Comparison of ENCODE assay signal across 8 mouse cellular contexts in the genomic region with DNA sequence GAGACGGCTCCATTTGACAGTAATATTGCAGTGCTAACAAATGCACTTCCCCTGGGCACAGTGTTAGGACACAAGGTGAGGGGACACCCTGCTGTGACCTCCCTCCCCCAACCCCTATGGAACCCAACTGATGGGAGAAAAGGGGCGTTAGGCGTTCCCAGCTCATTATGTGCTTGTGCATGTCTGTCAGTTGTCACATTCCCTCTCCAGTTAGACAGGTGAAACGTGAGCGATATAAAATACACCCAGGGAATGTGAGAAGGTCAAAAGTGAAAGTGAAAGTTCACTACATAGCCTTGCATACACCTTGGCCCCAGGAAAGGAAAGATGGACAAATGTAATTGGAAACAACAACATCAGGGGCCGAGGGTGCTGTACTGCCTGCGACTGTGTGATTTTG. TPM values are rescaled to one million over a fixed set of nuclear protein-coding genes. Genes with fewer than 3 reads are reported as not detected.
DNase-seq lines count a peak whose midpoint lies in the region; ATAC-seq and TF ChIP-seq lines count a peak whose summit lies in the region.

No protein-coding gene starts in this region.

- H3K27ac ChIP-seq in limb, embryonic 14.5 days (replicated peaks; ENCODE audit: low read depth, low read length), result no peak overlapping the region
- no peak overlapping the region for H3K27ac ChIP-seq in stomach, embryonic 15.5 days

- no peak overlapping the region for H3K4me3 ChIP-seq in limb, embryonic 14.5 days (replicated peaks; ENCODE audit: low read length)
- peak overlapping the region; percentile 85 for H3K4me3 ChIP-seq in stomach, embryonic 15.5 days (replicated peaks)

- ATAC-seq in cerebellum, adult (ENCODE audit: insufficient number of reproducible peaks, low FRiP score, low TSS enrichment), result no peak
- 0 out of 2 replicates have a peak, but pooled peaks have one; percentile 37 for ATAC-seq in erythroid progenitor cell, adult 5-6 weeks (replicated peaks; ENCODE audit: low FRiP score, poor library complexity, severe bottlenecking)
- no peak for ATAC-seq in limb, embryonic 14.5 days (ENCODE audit: low FRiP score, low read depth)
- no peak for ATAC-seq in stomach, embryonic 15.5 days (ENCODE audit: insufficient read depth, low FRiP score, low read depth)

- DNase-seq in cerebellum, adult 9-10 months, result peak; percentile 59
- peak; percentile 38 for DNase-seq in 416B (ENCODE audit: low read depth)
- DNase-seq in limb, embryonic 14.5 days (ENCODE audit: low spot score), result no peak
- DNase-seq in adrenal gland, postnatal 4 days (ENCODE audit: low spot score in 2 of 2), result no peak
- DNase-seq in thymus, adult 18-20 months, result no peak

- peaks cover 18% of the 10 kb centered on the region for H3K27me3 ChIP-seq in limb, embryonic 14.5 days (ENCODE audit: control insufficient read depth, insufficient read depth, low read length)
- H3K27me3 ChIP-seq in stomach, embryonic 15.5 days (replicated peaks), result peaks cover 22% of the 10 kb centered on the region

- H3K36me3 ChIP-seq in limb, embryonic 14.5 days (ENCODE audit: control insufficient read depth, insufficient read depth, low read length), result no peaks in the 10 kb centered on the region; the same call in 1 of the 2 replicates
- no peaks in the 10 kb centered on the region for H3K36me3 ChIP-seq in stomach, embryonic 15.5 days

- no peaks in the 10 kb centered on the region for H3K9me3 ChIP-seq in limb, embryonic 14.5 days (ENCODE audit: control insufficient read depth, low read length)
- H3K9me3 ChIP-seq in stomach, embryonic 15.5 days, result no peaks in the 10 kb centered on the region

- WGBS in limb, embryonic 14.5 days, result 32% methylated on average over 7 of the region's 7 CpGs
- WGBS in stomach, embryonic 15.5 days, result 30% methylated on average over 7 of the region's 7 CpGs

- H3K4me2 ChIP-seq in limb, embryonic 14.5 days (replicated peaks; ENCODE audit: low read depth, low read length, severe bottlenecking), result peak overlapping the region; percentile 52; the same call in 1 of the 2 replicates
- peak overlapping the region; percentile 63 for H3K4me2 ChIP-seq in stomach, embryonic 15.5 days

- TF ChIP-seq POLR2A in limb, embryonic 14.5 days (IDR thresholded peaks at IDR 0.05; ENCODE audit: borderline replicate concordance, extremely low read depth, insufficient read depth, insufficient read length), result no peak

- H3K4me1 ChIP-seq in limb, embryonic 14.5 days (ENCODE audit: control insufficient read depth, insufficient read depth, low read length), result 0 out of 2 replicates have a peak, but pooled peaks cover 5% of the 10 kb centered on the region
- peaks cover 10% of the 10 kb centered on the region; the same call in 1 of the 2 replicates for H3K4me1 ChIP-seq in stomach, embryonic 15.5 days

- H3K9ac ChIP-seq in limb, embryonic 14.5 days (ENCODE audit: low read depth, low read length, severe bottlenecking), result no peak overlapping the region
- no peak overlapping the region for H3K9ac ChIP-seq in stomach, embryonic 15.5 days

RNA-seq across cellular contexts. Expression of gene Car7, which starts 0.9 kb away (rescaled TPM):
- total RNA-seq in erythroid progenitor cell, adult 5-6 weeks (2015; ENCODE audit: low replicate concordance), result not detected in 2 replicates
- not detected in 2 replicates for total RNA-seq in erythroid progenitor cell, adult 5-6 weeks (2017; ENCODE audit: low replicate concordance)
- polyA plus RNA-seq in limb, embryonic 14.5 days (2012; rRNA removed), result 0.53 and 1.0 TPM in 2 replicates
- 0.65 and 0.66 TPM in 2 replicates for polyA plus RNA-seq in limb, embryonic 14.5 days (2014; fragmentation: Nextera tagmentation; extraction: Ambion mirVana)
- 1.0 TPM in 2 replicates for polyA plus RNA-seq in stomach, embryonic 15.5 days (2015; fragmentation: Nextera tagmentation; extraction: Ambion mirVana)
- 1 to 10 TPM; 1.7 to 2.0 TPM for total RNA-seq in adrenal gland, postnatal 4 days (2021)

RNA-seq across cellular contexts. Expression of gene Nae1, which starts 0.9 kb away (rescaled TPM):
- 52.8 and 59.8 TPM in 2 replicates for total RNA-seq in erythroid progenitor cell, adult 5-6 weeks (2015; ENCODE audit: low replicate concordance)
- 57.4 and 77.1 TPM in 2 replicates for total RNA-seq in erythroid progenitor cell, adult 5-6 weeks (2017; ENCODE audit: low replicate concordance)
- polyA plus RNA-seq in limb, embryonic 14.5 days (2012; rRNA removed), result 75.7 and 84.2 TPM in 2 replicates
- polyA plus RNA-seq in limb, embryonic 14.5 days (2014; fragmentation: Nextera tagmentation; extraction: Ambion mirVana), result 97.1 and 97.8 TPM in 2 replicates
- polyA plus RNA-seq in stomach, embryonic 15.5 days (2015; fragmentation: Nextera tagmentation; extraction: Ambion mirVana), result 84.4 and 91.2 TPM in 2 replicates
- 10 to 100 TPM; 39.6 to 48.0 TPM for total RNA-seq in adrenal gland, postnatal 4 days (2021)

RNA-seq across cellular contexts. Expression of gene Terb1, which starts 25.7 kb away (rescaled TPM):
- total RNA-seq in erythroid progenitor cell, adult 5-6 weeks (2015; ENCODE audit: low replicate concordance), result not detected in 2 replicates
- not detected in 2 replicates for total RNA-seq in erythroid progenitor cell, adult 5-6 weeks (2017; ENCODE audit: low replicate concordance)
- polyA plus RNA-seq in limb, embryonic 14.5 days (2012; rRNA removed), result 0.23 and 0.29 TPM in 2 replicates
- polyA plus RNA-seq in limb, embryonic 14.5 days (2014; fragmentation: Nextera tagmentation; extraction: Ambion mirVana), result 0.44 and 0.48 TPM in 2 replicates
- 0.21 and 0.32 TPM in 2 replicates for polyA plus RNA-seq in stomach, embryonic 15.5 days (2015; fragmentation: Nextera tagmentation; extraction: Ambion mirVana)
- total RNA-seq in adrenal gland, postnatal 4 days (2021), result under 1 TPM; 0.11 to 0.39 TPM

RNA-seq across cellular contexts. Expression of gene Pdp2, which starts 55.9 kb away (rescaled TPM):
- 0.36 and 2.1 TPM in 2 replicates for total RNA-seq in erythroid progenitor cell, adult 5-6 weeks (2015; ENCODE audit: low replicate concordance)
- 1.2 and 1.7 TPM in 2 replicates for total RNA-seq in erythroid progenitor cell, adult 5-6 weeks (2017; ENCODE audit: low replicate concordance)
- polyA plus RNA-seq in limb, embryonic 14.5 days (2012; rRNA removed), result 4.9 and 5.0 TPM in 2 replicates
- polyA plus RNA-seq in limb, embryonic 14.5 days (2014; fragmentation: Nextera tagmentation; extraction: Ambion mirVana), result 9.3 and 9.7 TPM in 2 replicates
- 11.8 and 13.4 TPM in 2 replicates for polyA plus RNA-seq in stomach, embryonic 15.5 days (2015; fragmentation: Nextera tagmentation; extraction: Ambion mirVana)
- total RNA-seq in adrenal gland, postnatal 4 days (2021), result 10 to 100 TPM; 17.0 to 17.6 TPM

Comparison
In these comparisons a context has a peak if more than half of its experiments do, and no peak if none do; other contexts are left out.
1. DNase-seq: peak in cerebellum, adult 9-10 months (single experiment) and 416B (single experiment); none in limb, embryonic 14.5 days (single experiment), adrenal gland, postnatal 4 days (0 of 2) and thymus, adult 18-20 months (0 of 2).